Comparison of ENCODE assay signal across 22 mouse cellular contexts in the genomic region with DNA sequence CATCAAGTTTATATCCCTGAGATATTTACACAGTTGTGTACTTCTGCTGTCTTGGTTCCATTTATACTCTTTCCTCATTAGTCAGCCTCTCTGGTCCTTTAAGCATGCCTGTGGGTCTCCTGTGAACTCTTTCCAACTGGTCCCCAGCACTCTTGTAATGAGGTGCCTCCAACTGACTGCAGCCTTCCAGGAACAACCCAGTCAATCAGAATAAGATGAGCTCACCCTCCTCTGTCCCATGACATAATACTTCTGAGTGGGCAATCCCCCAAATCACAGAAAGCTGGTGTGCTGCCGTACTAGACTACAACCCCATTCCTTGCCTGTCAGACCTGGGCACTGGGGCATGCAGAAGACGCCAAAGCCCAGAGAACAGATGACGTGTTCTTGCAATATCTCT. TPM values are rescaled to one million over a fixed set of nuclear protein-coding genes. Genes with fewer than 3 reads are reported as not detected.
DNase-seq lines count a peak whose midpoint lies in the region; ATAC-seq and TF ChIP-seq lines count a peak whose summit lies in the region.
"Had no signal": no experiment of that assay in that cellular context is flagged by ENCODE, and none has a peak within 500 bp of the region (broad histone marks: within the 10 kb centered on the region; RNA-seq: fewer than 3 reads in every experiment).

No protein-coding gene starts in this region.

- no peak overlapping the region for H3K9ac ChIP-seq in CH12.LX (ENCODE audit: insufficient read depth, low read depth)
- H3K9ac ChIP-seq in lung, postnatal 0 days (replicated peaks; ENCODE audit: low read depth) = no peak overlapping the region
- H3K9ac ChIP-seq: embryonic facial prominence, embryonic 12.5 days; forebrain, embryonic 12.5 days; heart, embryonic 13.5 days; hindbrain, embryonic 15.5 days had no signal

- TF ChIP-seq CTCF in CH12.LX (conservative IDR thresholded peaks at IDR 0.05 in 1 of 2, IDR thresholded peaks at IDR 0.05 in 1 of 2; ENCODE audit: low read depth in 2 of 2, low read length in 2 of 2) = no peak
- no peak for TF ChIP-seq CTCF in brain, embryonic 14.5 days (IDR thresholded peaks at IDR 0.05; ENCODE audit: borderline replicate concordance, extremely low read depth, insufficient read depth, insufficient read length)
- TF ChIP-seq CTCF in lung, postnatal 0 days (IDR thresholded peaks at IDR 0.05) = no peak
- TF ChIP-seq CTCF in thymus, adult 2 months (IDR thresholded peaks at IDR 0.05; ENCODE audit: borderline replicate concordance, control insufficient read depth, extremely low read depth, insufficient read depth, low read length, poor library complexity) = no peak
- no peak for TF ChIP-seq CTCF in layer of hippocampus, adult 2 months (conservative IDR thresholded peaks at IDR 0.05)

- no peak for TF ChIP-seq RAD21 in CH12.LX (IDR thresholded peaks at IDR 0.05; ENCODE audit: low read depth, low read length)

- no peaks in the 10 kb centered on the region for H3K27me3 ChIP-seq in CH12.LX (replicated peaks)
- no peaks in the 10 kb centered on the region for H3K27me3 ChIP-seq in lung, postnatal 0 days (replicated peaks; ENCODE audit: insufficient read depth, low read length)
- H3K27me3 ChIP-seq in thymus, adult 2 months (ENCODE audit: control insufficient read depth, insufficient read depth, low read length) = no peaks in the 10 kb centered on the region
- H3K27me3 ChIP-seq: embryonic facial prominence, embryonic 12.5 days; forebrain, embryonic 12.5 days; heart, embryonic 13.5 days; hindbrain, embryonic 15.5 days; Patski had no signal

- WGBS in lung, postnatal 0 days = 66% methylated on average over 3 of the region's 3 CpGs
- 92% methylated on average over 3 of the region's 3 CpGs for WGBS in thymus, adult 2 months

- no peak for TF ChIP-seq POLR2A in CH12.LX (IDR thresholded peaks at IDR 0.05; ENCODE audit: low read depth, low read length)
- TF ChIP-seq POLR2A in brain, embryonic 14.5 days (IDR thresholded peaks at IDR 0.05; ENCODE audit: borderline replicate concordance, extremely low read depth, insufficient read depth, insufficient read length, poor library complexity, severe bottlenecking) = no peak
- TF ChIP-seq POLR2A in thymus, adult 2 months (IDR thresholded peaks at IDR 0.05; ENCODE audit: control insufficient read depth, extremely low read depth, insufficient read depth, low read length, poor library complexity) = no peak

- 0 out of 2 replicates have a peak overlapping the region, but pooled peaks have one; percentile 29 for H3K4me2 ChIP-seq in CH12.LX (ENCODE audit: insufficient read depth, low read depth, poor library complexity, severe bottlenecking)
- H3K4me2 ChIP-seq in lung, postnatal 0 days (replicated peaks; ENCODE audit: low read depth, low read length) = no peak overlapping the region
- H3K4me2 ChIP-seq: embryonic facial prominence, embryonic 12.5 days; forebrain, embryonic 12.5 days; heart, embryonic 13.5 days; hindbrain, embryonic 15.5 days had no signal

- peaks cover 9 to 26% of the 10 kb centered on the region in 2 experiments for H3K36me3 ChIP-seq in CH12.LX (replicated peaks in 1 of 2; ENCODE audit: control insufficient read depth in 1 of 2, insufficient read depth in 1 of 2, low read length in 1 of 2)
- H3K36me3 ChIP-seq in lung, postnatal 0 days (ENCODE audit: insufficient read depth, low read length) = no peaks in the 10 kb centered on the region
- H3K36me3 ChIP-seq in thymus, adult 2 months (ENCODE audit: control insufficient read depth, insufficient read depth, low read length) = no peaks in the 10 kb centered on the region

- dilution Hi-C loops in CH12.LX (cut with MboI; ENCODE audit: extremely low pct_ligation_motif_present, extremely low pct_unique_long_range_greater_than_20kb, low sequenced_read_pairs) = no loop called here

- H3K4me3 ChIP-seq in CH12.LX (replicated peaks in 1 of 3; ENCODE audit: low read depth in 2 of 3, low read length in 2 of 3, poor library complexity in 1 of 3) = no peak overlapping the region
- H3K4me3 ChIP-seq in lung, postnatal 0 days (ENCODE audit: low read depth, low read length) = no peak overlapping the region
- H3K4me3 ChIP-seq in thymus, adult 2 months (ENCODE audit: control insufficient read depth, insufficient read depth, low read length) = no peak overlapping the region
- H3K4me3 ChIP-seq in layer of hippocampus, adult 2 months = no peak overlapping the region
- H3K4me3 ChIP-seq: embryonic facial prominence, embryonic 12.5 days; forebrain, embryonic 12.5 days; heart, embryonic 13.5 days; hindbrain, embryonic 15.5 days had no signal

- no peaks in the 10 kb centered on the region; the same call in 1 of the 2 replicates for H3K79me2 ChIP-seq in CH12.LX (replicated peaks; ENCODE audit: control insufficient read depth, extremely low read depth, insufficient read depth, poor library complexity, severe bottlenecking)

- peak; percentile 58 for DNase-seq in CH12.LX (ENCODE audit: extremely low read depth)
- peak; percentile 8 for DNase-seq in brain, embryonic 14.5 days (ENCODE audit: low read depth)
- peak; percentile 85 for DNase-seq in lung, postnatal 0 days (ENCODE audit: low spot score)
- DNase-seq in lung, postnatal 36 days = peak; percentile 72
- DNase-seq in thymus, adult 2 months = no peak
- DNase-seq in kidney, postnatal 10 days = no peak
- no peak for DNase-seq in layer of hippocampus, adult 2 months (ENCODE audit: low spot score in 2 of 2)
- DNase-seq: adrenal gland, postnatal 36 days; B cell, adult 2 months; cerebellum, adult 11 months; cerebellum, adult 8-10 months; cerebellum, postnatal 14 days; gastrocnemius, postnatal 14 days; heart, postnatal 36 days had no signal

- H3K9me3 ChIP-seq in CH12.LX (replicated peaks; ENCODE audit: low read length) = peaks cover 3% of the 10 kb centered on the region
- H3K9me3 ChIP-seq in lung, postnatal 0 days (ENCODE audit: low read length) = no peaks in the 10 kb centered on the region
- H3K9me3 ChIP-seq: embryonic facial prominence, embryonic 12.5 days; forebrain, embryonic 12.5 days; heart, embryonic 13.5 days; hindbrain, embryonic 15.5 days had no signal

- H3K4me1 ChIP-seq in CH12.LX (ENCODE audit: control insufficient read depth in 1 of 2, insufficient read depth in 2 of 2) = peaks cover 13 to 40% of the 10 kb centered on the region in 2 experiments
- H3K4me1 ChIP-seq in lung, postnatal 0 days (ENCODE audit: insufficient read depth, low read depth, low read length) = peaks cover 8% of the 10 kb centered on the region; the same call in 1 of the 2 replicates
- no peaks in the 10 kb centered on the region for H3K4me1 ChIP-seq in thymus, adult 2 months (replicated peaks; ENCODE audit: control insufficient read depth, insufficient read depth, low read length)
- H3K4me1 ChIP-seq: embryonic facial prominence, embryonic 12.5 days; forebrain, embryonic 12.5 days; hindbrain, embryonic 15.5 days had no signal

- peak; percentile 93 for ATAC-seq in lung, postnatal 0 days
- ATAC-seq: activated CD4-positive, CD25-positive, alpha-beta regulatory T cell, adult 4 months; CD4-positive, CD25-positive, alpha-beta regulatory T cell, adult 4 months; forebrain, embryonic 16.5 days; Patski had no signal

- no peak; the same call in 1 of the 2 replicates for TF ChIP-seq EP300 in CH12.LX (IDR thresholded peaks at IDR 0.05; ENCODE audit: low read length)
- TF ChIP-seq EP300 in lung, postnatal 0 days (IDR thresholded peaks at IDR 0.05) = peak; percentile 78

- peak overlapping the region; percentile 41; the same call in 1 of the 2 replicates for H3K27ac ChIP-seq in CH12.LX (ENCODE audit: insufficient read depth, low read depth)
- peak overlapping the region; percentile 57; the same call in 1 of the 2 replicates for H3K27ac ChIP-seq in lung, postnatal 0 days (ENCODE audit: low read length)
- no peak overlapping the region for H3K27ac ChIP-seq in thymus, adult 2 months (ENCODE audit: control insufficient read depth, insufficient read depth, low read length)
- no peak overlapping the region for H3K27ac ChIP-seq in layer of hippocampus, adult 2 months
- H3K27ac ChIP-seq: embryonic facial prominence, embryonic 12.5 days; forebrain, embryonic 12.5 days; heart, embryonic 13.5 days; hindbrain, embryonic 15.5 days had no signal

- in situ Hi-C loops in CH12.LX (cut with MboI; ENCODE audit: low pct_ligation_motif_present, low pct_unique_long_range_greater_than_20kb, low sequenced_read_pairs) = no loop called here

TF ChIP-seq in CH12.LX, 34 proteins besides CTCF, POLR2A, EP300 and RAD21:
- TF ChIP-seq SIN3A (IDR thresholded peaks at IDR 0.05; ENCODE audit: low read length) (0 out of 2 replicates have a peak, but pooled peaks have one; percentile 27), IRF4 (IDR thresholded peaks at IDR 0.05; ENCODE audit: low read depth, low read length) (peak; percentile 54; the same call in 1 of the 2 replicates), TBP (conservative IDR thresholded peaks at IDR 0.05; ENCODE audit: low read depth, low read length) (no peak), JUN (IDR thresholded peaks at IDR 0.05; ENCODE audit: insufficient read depth, low read depth, low read length) (peak; percentile 49), ETS1 (conservative IDR thresholded peaks at IDR 0.05; ENCODE audit: low read depth, low read length) (peak; percentile 89)

RNA-seq across cellular contexts. Expression of a gene that starts 14.4 kb away (rescaled TPM):
- total RNA-seq in CH12.LX (2012; rRNA removed) = 152 and 188 TPM in 2 replicates
- 273 and 340 TPM in 2 replicates for total RNA-seq in CH12.LX (2014; rRNA removed)
- polyA plus RNA-seq in CH12.LX (2012; ENCODE audit: insufficient read length, low read depth) = 239 and 265 TPM in 2 replicates
- polyA plus RNA-seq in brain, embryonic 14.5 days (2012; rRNA removed) = 82.0 and 91.1 TPM in 2 replicates
- 97.1 and 114 TPM in 2 replicates for polyA plus RNA-seq in lung, postnatal 0 days (2015; fragmentation: Nextera tagmentation; extraction: Ambion mirVana)
- polyA plus RNA-seq in thymus, adult 2 months (2012; rRNA removed) = 44.1 and 66.2 TPM in 2 replicates
- total RNA-seq in layer of hippocampus, adult 2 months (2021) = 10 to 100 TPM; 33.8 to 34.7 TPM

RNA-seq across cellular contexts. Expression of a gene that starts 14.4 kb away (rescaled TPM):
- 18.5 and 21.6 TPM in 2 replicates for total RNA-seq in CH12.LX (2012; rRNA removed)
- 20.0 and 22.5 TPM in 2 replicates for total RNA-seq in CH12.LX (2014; rRNA removed)
- polyA plus RNA-seq in CH12.LX (2012; ENCODE audit: insufficient read length, low read depth) = 14.2 and 16.9 TPM in 2 replicates
- 55.9 and 60.9 TPM in 2 replicates for polyA plus RNA-seq in brain, embryonic 14.5 days (2012; rRNA removed)
- polyA plus RNA-seq in lung, postnatal 0 days (2015; fragmentation: Nextera tagmentation; extraction: Ambion mirVana) = 7.3 and 7.8 TPM in 2 replicates
- polyA plus RNA-seq in thymus, adult 2 months (2012; rRNA removed) = 41.1 and 42.1 TPM in 2 replicates
- total RNA-seq in layer of hippocampus, adult 2 months (2021) = 100 to 1,000 TPM; 108 to 115 TPM

RNA-seq across cellular contexts. Expression of a gene that starts 39.8 kb away (rescaled TPM):
- 20.1 and 22.3 TPM in 2 replicates for total RNA-seq in CH12.LX (2012; rRNA removed)
- total RNA-seq in CH12.LX (2014; rRNA removed) = 19.3 and 20.7 TPM in 2 replicates
- 56.8 and 58.7 TPM in 2 replicates for polyA plus RNA-seq in CH12.LX (2012; ENCODE audit: insufficient read length, low read depth)
- 39.8 and 66.7 TPM in 2 replicates for polyA plus RNA-seq in brain, embryonic 14.5 days (2012; rRNA removed)
- polyA plus RNA-seq in lung, postnatal 0 days (2015; fragmentation: Nextera tagmentation; extraction: Ambion mirVana) = 12.3 and 15.8 TPM in 2 replicates
- 32.1 and 40.6 TPM in 2 replicates for polyA plus RNA-seq in thymus, adult 2 months (2012; rRNA removed)
- total RNA-seq in layer of hippocampus, adult 2 months (2021) = 100 to 1,000 TPM; 129 to 146 TPM

Comparison
In these comparisons a context has a peak if more than half of its experiments do, and no peak if none do; other contexts are left out.
1. DNase-seq: peak in CH12.LX (single experiment), brain, embryonic 14.5 days (single experiment), lung, postnatal 0 days (single experiment) and lung, postnatal 36 days (single experiment); none in thymus, adult 2 months (single experiment), kidney, postnatal 10 days (single experiment) and layer of hippocampus, adult 2 months (0 of 2).
2. H3K27ac ChIP-seq: peak in CH12.LX (single experiment) and lung, postnatal 0 days (single experiment); none in thymus, adult 2 months (single experiment) and layer of hippocampus, adult 2 months (single experiment).